Mouse (Mus musculus) embryonic stem cell, embryonic (primary cell): ENCODE measurements at regions not wholly inside any gene's neighbourhood (a gene's known extent, or its start where the extent isn't known, plus 50 kb on each side); places are given as distances from the start of the nearest gene placed in this dataset.

Source experiments
- CTCF ChIA-PET, 4 experiments: fragments of 300-600 bp in 2 of 4; fragments of 350-600 bp in 2 of 4; sonication (Branson Sonifier 250); formaldehyde crosslinking; loops; one replicate each; lab custom pipeline; 2022; ENCODE audit warnings: inconsistent platforms in 2 of 4; lab: Charles Lee
- POLR2A ChIA-PET, 4 experiments: fragments of 300-600 bp in 2 of 4; fragments of 350-600 bp in 2 of 4; sonication (Branson Sonifier 250); formaldehyde crosslinking; loops; one replicate each; lab custom pipeline; 2022; ENCODE audit warnings: antibody characterized with exemption in 4 of 4, inconsistent platforms in 1 of 4; lab: Charles Lee

DNA sequence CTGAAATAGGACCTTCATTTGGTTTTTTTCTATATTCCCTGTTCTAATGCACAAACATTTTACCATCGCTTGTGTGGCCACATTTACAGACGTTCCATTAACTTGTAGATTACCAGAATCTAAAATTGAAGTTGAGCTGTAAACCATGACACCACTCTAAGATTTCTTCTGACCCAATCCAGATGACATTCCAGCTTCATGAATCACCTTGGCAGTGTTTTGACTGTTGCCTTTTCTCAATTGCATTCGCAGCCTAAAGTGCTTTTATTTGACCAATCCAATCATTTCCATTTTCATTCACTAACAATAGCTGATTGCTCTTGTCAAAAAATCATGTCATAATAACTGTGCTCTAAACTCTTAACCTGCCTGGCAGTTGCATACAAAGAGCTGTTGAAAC, 144.8 kb downstream of the Mdfic start:
- ChIA-PET CTCF (interaction anchor here in 1 of 4 experiments (0.7 kb wide), 1 partner anchor 48 kb away, joined by 8 read pairs; no protein-coding TSS in a partner anchor), POLR2A (no interaction called here)

DNA sequence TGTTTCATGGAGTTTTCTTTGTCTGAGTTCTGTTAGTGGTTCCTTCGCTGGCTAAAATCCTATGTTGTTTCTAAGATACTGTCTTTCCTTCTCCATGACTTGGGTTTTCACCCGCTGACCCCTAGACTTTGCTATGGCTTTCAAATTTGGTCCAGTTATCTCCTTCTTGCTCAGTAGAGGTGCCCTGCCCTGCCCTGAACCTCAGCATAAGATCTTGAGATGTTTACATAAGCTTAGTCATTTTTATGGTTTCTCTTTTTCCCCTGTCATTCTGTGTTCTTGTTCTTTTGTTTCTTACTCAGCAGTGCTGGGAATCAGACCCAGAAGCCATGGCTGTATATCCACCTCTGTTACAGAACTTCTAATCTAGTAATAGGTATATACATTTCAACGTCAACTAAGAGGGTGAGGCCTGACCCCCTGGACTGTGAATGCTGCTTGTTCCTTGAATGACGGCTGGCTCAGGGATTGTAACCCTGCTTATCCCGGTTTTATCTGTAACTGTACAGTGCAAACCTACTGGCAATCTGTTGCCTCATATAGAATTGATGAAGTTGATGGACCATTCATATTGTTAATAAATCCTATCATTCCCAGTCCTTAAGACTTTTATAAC, 161.9 kb downstream of the Mdfic start:
- POLR2A ChIA-PET: interaction anchor here in 1 of 4 experiments (0.7 to 1.2 kb wide), 2 partner anchors 11 to 16 kb away, joined by 3 to 4 read pairs; no protein-coding TSS in a partner anchor
- CTCF ChIA-PET: no interaction called here

DNA sequence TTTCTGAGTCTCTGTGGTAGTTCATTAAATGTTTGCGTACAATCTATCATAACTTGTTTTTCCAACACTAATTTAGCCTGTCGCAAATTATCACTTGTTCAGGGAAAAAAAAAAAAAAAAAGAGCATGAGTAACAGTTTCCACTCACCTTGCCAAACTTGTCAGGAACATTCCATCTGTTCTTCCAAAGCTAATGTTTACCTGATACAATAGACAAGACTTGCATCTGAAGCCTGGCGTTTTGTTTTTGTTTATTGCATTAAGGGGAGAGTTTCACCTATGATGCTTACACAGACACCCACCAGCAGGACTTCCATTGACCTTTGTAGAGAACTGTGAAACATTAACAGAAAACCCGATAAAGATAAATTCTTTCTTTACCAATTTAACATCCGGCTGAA, 172.6 kb downstream of the Mdfic start:
- POLR2A ChIA-PET: no interaction called here
- CTCF ChIA-PET: no interaction called here

DNA sequence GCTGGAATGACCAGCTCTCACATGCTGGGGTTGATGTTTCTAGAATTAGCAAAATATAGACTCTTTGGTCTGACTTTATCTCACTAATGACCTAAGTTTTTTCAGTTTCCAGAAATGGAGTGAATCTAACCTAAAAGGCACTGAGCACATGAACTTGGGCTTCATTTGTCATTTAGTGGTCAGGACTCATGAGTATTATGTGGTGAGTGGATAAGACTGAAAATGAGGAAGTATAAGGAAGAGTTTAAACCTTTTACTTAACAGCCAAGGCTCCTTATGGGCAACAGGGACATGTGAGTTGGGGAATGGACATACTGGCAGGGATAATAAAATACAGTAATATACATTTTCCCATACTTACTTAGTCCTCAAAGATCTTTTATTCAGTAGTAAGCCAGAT, 180.0 kb downstream of the Mdfic start:
- CTCF ChIA-PET: no interaction called here
- POLR2A ChIA-PET: no interaction called here

DNA sequence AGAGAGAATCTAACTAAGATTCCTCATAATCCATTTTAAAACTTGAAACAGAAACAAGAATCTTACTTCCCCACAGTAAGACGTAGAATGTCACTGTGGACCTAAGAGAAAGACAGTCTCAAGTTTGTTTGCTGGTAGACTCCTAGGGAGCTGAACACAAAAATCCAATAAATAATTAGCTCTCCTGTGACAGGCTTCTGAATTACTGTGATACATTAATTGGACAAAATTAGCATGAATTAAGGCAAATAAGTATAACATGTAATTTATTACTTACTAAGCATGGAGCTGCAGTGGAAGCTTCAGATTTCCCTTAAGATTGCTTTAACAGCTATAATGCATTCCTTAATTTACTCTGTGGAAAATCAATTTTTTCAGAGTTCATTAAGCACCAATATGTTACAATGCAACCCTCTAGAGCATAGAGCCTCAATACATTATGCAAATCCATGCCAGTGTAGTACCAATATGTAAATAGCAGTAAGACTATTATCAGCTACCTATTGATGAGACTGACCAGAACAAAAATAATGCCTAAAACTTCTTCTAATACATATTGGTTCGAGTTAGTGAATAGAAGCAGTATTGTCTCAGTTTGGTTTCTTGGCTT, 182.3 kb downstream of the Mdfic start:
- CTCF ChIA-PET: interaction anchor here in 1 of 4 experiments (0.7 kb wide), 1 partner anchor 750 kb away, joined by 5 read pairs; no protein-coding TSS in a partner anchor
- POLR2A ChIA-PET: no interaction called here

DNA sequence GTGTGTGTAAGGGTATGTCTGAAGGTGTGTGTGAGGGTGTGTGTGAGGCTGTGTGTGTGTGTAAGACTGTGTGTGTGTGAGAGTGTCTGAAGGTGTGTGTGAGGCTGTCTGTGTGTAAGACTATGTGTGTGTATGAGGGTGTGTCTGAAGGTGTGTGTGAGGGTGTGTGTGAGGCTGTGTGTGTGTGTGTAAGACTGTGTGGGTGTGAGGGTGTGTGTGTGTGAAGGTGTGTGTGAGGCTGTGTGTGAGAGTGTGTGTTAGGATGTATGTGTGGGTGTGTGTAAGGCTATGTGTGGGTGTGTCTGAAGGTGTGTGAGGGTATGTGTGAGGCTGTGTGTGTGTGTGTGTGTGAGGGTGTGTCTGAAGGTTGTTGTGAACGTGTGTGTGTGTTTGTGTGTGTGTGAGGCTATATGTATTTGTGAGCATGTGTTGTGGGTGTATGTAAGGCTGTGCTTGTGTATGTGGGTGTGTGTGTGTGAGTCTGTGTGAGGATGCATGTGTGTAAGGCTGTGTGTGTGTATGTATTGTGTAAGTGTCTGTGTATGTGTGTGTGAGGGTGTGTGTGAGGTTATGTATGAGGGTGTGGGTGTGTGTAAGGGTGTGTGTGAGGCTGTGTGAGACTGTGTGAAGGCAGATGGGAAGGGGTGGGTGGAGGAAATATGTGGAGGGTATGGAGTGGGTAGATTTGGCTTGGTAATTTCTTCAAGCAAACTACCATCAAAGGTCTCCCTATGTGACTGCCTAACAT, 190.1 kb downstream of the Mdfic start:
- POLR2A ChIA-PET: no interaction called here
- CTCF ChIA-PET: no interaction called here

DNA sequence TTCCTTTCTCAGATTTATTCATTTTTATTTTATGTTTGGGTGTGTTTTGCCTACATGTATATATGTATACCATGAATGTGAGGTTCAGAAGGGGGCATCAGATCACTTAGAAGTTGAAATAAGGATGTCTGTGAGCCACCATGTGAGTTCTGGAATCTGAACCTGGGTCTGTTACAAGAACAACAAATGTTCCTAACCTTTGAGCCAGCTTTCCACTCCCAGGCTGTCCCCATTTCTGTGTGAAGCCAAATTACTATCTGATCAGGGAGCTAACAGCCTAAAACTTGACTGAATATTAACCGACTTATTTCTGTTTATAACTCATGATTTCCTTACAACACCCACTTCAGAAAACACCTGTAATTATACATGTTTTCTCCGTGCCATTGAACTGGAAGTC, 209.2 kb downstream of the Mdfic start:
- CTCF ChIA-PET: no interaction called here
- POLR2A ChIA-PET: no interaction called here

DNA sequence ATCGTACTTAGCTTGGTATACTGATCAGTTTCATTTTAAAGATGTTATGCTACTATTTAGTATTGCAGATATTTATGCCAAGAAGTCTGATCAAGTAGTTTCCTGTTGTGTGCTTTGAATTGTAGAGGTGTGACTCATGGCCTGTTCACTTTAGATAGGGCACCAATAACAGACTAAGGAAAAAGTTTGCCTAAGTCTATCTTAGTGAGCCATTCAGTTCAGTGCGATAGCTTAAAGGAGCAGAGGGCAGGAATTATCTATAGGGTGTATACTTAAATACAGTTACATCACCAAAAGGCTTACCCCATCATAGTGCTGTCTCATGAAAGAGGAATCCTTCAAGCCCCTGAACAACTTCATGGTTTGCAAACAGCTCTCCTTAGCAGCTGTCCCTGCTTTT, 229.8 kb downstream of the Mdfic start:
- ChIA-PET POLR2A (no interaction called here), CTCF (no interaction called here)

DNA sequence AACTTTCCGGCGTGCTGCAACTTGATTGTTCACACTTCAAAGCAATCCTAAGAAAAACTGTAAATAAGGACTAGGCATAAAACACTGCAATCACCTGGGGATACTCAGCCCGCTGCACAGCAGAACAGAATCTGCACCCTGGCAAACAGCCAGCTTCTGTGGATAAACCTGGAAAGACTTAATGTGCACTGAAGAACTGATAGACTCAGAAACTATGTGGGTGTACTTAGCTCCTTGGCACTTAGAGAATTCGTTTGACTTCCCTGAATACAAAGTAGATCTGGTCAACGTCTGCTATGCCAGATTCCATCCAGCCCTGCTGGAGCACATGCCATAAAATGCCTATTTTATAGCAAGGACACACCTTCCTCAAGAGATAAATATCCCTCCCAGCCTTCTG, 266.9 kb downstream of the Mdfic start:
- ChIA-PET POLR2A (no interaction called here), CTCF (no interaction called here)
